Mouse (Mus musculus): ENCODE results near the gene Gnai2. TPM values are rescaled to one million over a fixed set of nuclear protein-coding genes. Genes with fewer than 3 reads are reported as not detected.

Gene Gnai2
- polyA plus RNA-seq, 1 experiment from 2014 or later: 443 TPM

DNA sequence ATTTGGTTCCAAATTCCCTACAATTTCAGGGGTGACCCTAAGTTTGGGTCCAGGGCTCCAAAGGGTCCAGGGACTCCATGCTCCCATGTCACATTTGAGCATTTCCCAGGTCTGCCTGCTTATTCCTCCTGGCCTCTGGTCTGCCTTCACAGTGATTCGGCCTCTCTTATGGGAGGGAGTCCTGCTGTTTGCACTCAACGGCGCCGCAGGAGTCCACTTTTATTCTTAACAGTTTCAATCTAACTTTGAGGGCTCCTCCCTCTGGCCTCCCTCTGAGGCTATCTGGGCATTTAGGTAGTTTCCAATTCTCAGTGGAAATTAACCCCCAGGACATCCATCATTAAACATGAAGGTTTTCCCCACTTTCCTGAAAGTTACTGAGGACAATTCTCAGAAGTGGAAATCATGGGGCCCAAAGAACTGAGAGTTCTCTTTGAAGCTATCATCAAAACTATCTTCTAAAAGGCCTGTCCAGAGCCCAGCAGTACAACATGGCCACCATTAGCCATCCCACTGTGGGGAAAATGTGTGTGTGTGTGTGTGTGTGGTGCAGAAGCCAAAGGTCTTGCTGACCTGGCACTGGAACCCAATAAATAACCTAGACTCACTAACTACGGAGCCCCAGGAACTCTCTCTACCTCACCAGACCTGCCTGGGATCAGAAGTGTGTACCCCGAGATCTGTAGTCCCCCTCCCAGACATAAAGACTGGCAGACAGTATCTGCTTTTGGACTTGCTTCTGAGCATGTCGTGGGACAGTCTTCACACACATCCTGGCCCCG, 40.7 kb downstream of the Gnai2 start:
- peaks cover 54% of the 10 kb centered on the region for H3K36me3 ChIP-seq
- no peaks in the 10 kb centered on the region for H3K4me1 ChIP-seq
- WGBS: 80% methylated on average over 8 of the region's 8 CpGs
- H3K27ac ChIP-seq: no peak overlapping the region
- H3K9ac ChIP-seq: no peak overlapping the region
- no peak overlapping the region for H3K4me2 ChIP-seq (replicated peaks)
- no peak overlapping the region for H3K4me3 ChIP-seq
- H3K27me3 ChIP-seq: no peaks in the 10 kb centered on the region
- no peak for ATAC-seq (ENCODE audit: insufficient number of reproducible peaks, insufficient read depth, low FRiP score, low TSS enrichment)
- no peaks in the 10 kb centered on the region for H3K9me3 ChIP-seq

- H3K4me3 ChIP-seq: no peak overlapping the region
- peaks cover 56% of the 10 kb centered on the region for H3K36me3 ChIP-seq
- no peak for ATAC-seq (ENCODE audit: insufficient number of reproducible peaks, insufficient read depth, low FRiP score, low TSS enrichment)
- no peaks in the 10 kb centered on the region for H3K27me3 ChIP-seq
- H3K27ac ChIP-seq: no peak overlapping the region
- no peak overlapping the region for H3K9ac ChIP-seq
- no peaks in the 10 kb centered on the region for H3K9me3 ChIP-seq
- H3K4me2 ChIP-seq (replicated peaks): no peak overlapping the region
- peaks cover 7% of the 10 kb centered on the region for H3K4me1 ChIP-seq
- WGBS: 83% methylated on average over 11 of the region's 11 CpGs
These were observed 41.8 kb downstream of the Gnai2 start for GRCm38 (mm10) chr9:107593101-107593976.

GRCm38 (mm10) chr9:107590773-107591060, 44.5 kb downstream of the Gnai2 start:
- peaks cover 12% of the 10 kb centered on the region for H3K4me1 ChIP-seq
- H3K9ac ChIP-seq: no peak overlapping the region
- H3K4me3 ChIP-seq: no peak overlapping the region
- H3K9me3 ChIP-seq: no peaks in the 10 kb centered on the region
- WGBS: 94% methylated on average over 6 of the region's 6 CpGs
- H3K27me3 ChIP-seq: no peaks in the 10 kb centered on the region
- H3K4me2 ChIP-seq (replicated peaks): no peak overlapping the region
- no peak overlapping the region for H3K27ac ChIP-seq
- ATAC-seq (ENCODE audit: insufficient number of reproducible peaks, insufficient read depth, low FRiP score, low TSS enrichment): no peak
- peaks cover 56% of the 10 kb centered on the region for H3K36me3 ChIP-seq

DNA sequence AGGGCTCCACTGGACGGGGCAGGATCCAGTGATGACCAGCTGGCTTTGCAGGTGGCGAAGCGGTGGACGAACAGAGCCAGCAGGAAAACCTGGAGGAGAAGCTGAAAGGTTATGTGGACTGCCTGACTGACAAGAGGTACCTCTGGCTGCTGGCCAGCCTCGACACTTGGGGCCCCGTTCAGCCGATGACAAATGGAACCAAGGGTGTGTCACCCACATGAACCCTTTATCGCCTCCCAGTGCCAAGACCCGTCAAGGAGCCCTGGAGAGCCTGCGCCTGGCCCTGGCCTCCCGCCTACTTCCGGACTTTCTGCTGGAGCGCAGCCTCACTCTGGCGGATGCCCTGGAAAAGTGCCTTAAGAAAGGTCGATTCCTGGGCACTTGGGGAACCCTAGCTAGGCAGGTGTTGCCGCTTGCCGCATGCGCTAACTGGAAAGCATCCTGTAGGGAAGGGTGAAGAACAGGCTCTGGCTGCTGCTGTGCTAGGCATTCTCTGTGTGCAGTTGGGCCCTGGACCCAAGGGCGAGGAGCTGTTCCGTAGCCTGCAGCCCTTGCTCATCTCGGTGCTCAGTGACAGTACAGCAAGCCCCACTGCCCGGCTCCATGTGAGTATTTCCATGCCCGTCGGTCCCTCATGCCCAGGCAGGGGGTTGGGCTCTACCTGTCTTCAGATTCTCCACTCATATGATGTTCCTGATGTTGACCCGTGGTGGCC, 45.0 kb downstream of the Gnai2 start:
- peaks cover 12% of the 10 kb centered on the region for H3K4me1 ChIP-seq
- H3K27me3 ChIP-seq: no peaks in the 10 kb centered on the region
- H3K9ac ChIP-seq: no peak overlapping the region
- H3K9me3 ChIP-seq: no peaks in the 10 kb centered on the region
- WGBS: 90% methylated on average over 25 of the region's 25 CpGs
- H3K36me3 ChIP-seq: peaks cover 56% of the 10 kb centered on the region
- no peak overlapping the region for H3K27ac ChIP-seq
- no peak for ATAC-seq (ENCODE audit: insufficient number of reproducible peaks, insufficient read depth, low FRiP score, low TSS enrichment)
- H3K4me3 ChIP-seq: no peak overlapping the region
- H3K4me2 ChIP-seq (replicated peaks): no peak overlapping the region

- Histone ChIP-seq H3K36me3 (peaks cover 45% of the 10 kb centered on the region), H3K9ac (peak overlapping the region; percentile 57), H3K27ac (peak overlapping the region; percentile 46; the same call in 1 of the 2 replicates), H3K4me2 (replicated peaks) (peak overlapping the region; percentile 73), H3K4me1 (peaks cover 12% of the 10 kb centered on the region), H3K27me3 (no peaks in the 10 kb centered on the region), H3K4me3 (peak overlapping the region; percentile 85), H3K9me3 (no peaks in the 10 kb centered on the region)
- WGBS: 5% methylated on average over 33 of the region's 33 CpGs
- no peak for ATAC-seq (ENCODE audit: insufficient number of reproducible peaks, insufficient read depth, low FRiP score, low TSS enrichment)
These were observed 47.1 kb downstream of the Gnai2 start for GRCm38 (mm10) chr9:107587833-107588639.

DNA sequence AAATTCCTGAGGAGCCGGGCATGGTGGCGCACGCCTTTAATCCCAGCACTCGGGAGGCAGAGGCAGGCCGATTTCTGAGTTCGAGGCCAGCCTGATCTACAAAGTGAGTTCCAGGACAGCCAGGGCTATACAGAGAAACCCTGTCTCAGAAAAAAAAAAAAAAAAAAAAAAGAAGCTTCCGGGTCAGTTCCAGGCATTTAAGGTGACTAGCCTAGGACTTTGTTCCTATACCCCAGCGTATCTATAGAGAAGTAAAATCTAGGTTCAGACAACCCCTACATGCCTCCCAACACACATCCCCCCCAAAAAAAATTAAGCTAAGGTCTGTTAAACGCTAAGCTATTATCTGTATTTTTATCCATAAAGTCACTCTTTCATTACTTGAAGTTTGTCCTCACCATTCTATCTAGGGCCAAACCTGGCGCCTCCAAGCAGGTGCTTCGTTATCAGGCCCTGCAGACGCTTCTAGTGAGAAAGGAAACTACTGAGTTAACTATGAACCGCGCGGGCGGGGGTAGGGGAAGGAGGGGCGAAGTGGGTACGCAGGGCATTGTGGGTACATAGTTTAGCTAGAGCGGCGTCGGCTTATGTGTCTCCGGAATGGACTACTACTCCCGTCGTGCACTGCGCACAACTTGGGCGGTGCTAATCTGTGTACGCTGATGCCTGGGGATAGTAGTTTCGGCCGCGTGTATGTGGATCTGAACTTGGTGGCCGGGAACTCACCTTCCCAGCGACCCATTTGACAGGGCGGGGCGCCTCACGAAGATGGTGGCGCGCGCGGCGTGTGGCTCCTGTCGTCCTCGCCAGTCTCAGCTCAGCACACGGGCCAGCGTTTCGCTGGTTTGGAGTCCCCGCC, 48.0 kb downstream of the Gnai2 start, which contains the start of gene Ifrd2:
Gene Ifrd2 (plus strand): TSS at position 669 of the 859 bp plus-strand sequence.
- peaks cover 43% of the 10 kb centered on the region for H3K36me3 ChIP-seq
- no peaks in the 10 kb centered on the region for H3K27me3 ChIP-seq
- peak; percentile 96 for ATAC-seq (ENCODE audit: insufficient number of reproducible peaks, insufficient read depth, low FRiP score, low TSS enrichment)
- peak within 1 kb of the TSS; percentile 85 for H3K4me3 ChIP-seq
- WGBS: 14% methylated on average over 46 of the region's 46 CpGs
- peaks cover 14% of the 10 kb centered on the region for H3K4me1 ChIP-seq
- no peaks in the 10 kb centered on the region for H3K9me3 ChIP-seq
- H3K4me2 ChIP-seq (replicated peaks): peak within 1 kb of the TSS; percentile 73
- H3K9ac ChIP-seq: peak within 1 kb of the TSS; percentile 57
- H3K27ac ChIP-seq: peak within 1 kb of the TSS; percentile 46; the same call in 1 of the 2 replicates

- H3K27ac ChIP-seq: no peak overlapping the region
- H3K9ac ChIP-seq: no peak overlapping the region
- H3K4me1 ChIP-seq: peaks cover 19% of the 10 kb centered on the region
- H3K36me3 ChIP-seq: peaks cover 36% of the 10 kb centered on the region
- no peaks in the 10 kb centered on the region for H3K9me3 ChIP-seq
- 88% methylated on average over 5 of the region's 5 CpGs for WGBS
- no peak overlapping the region for H3K4me3 ChIP-seq
- no peaks in the 10 kb centered on the region for H3K27me3 ChIP-seq
- H3K4me2 ChIP-seq (replicated peaks): no peak overlapping the region
- ATAC-seq (ENCODE audit: insufficient number of reproducible peaks, insufficient read depth, low FRiP score, low TSS enrichment): no peak
These were observed 48.7 kb downstream of the Gnai2 start for GRCm38 (mm10) chr9:107586504-107586903.

GRCm38 (mm10) chr9:107583174-107583573, 52.0 kb downstream of the Gnai2 start:
- WGBS: 91% methylated on average over 14 of the region's 14 CpGs
- Histone ChIP-seq H3K27ac (no peak overlapping the region), H3K27me3 (no peaks in the 10 kb centered on the region), H3K9me3 (no peaks in the 10 kb centered on the region), H3K36me3 (peaks cover 13% of the 10 kb centered on the region), H3K4me1 (peaks cover 25% of the 10 kb centered on the region), H3K4me3 (no peak overlapping the region), H3K4me2 (replicated peaks) (no peak overlapping the region), H3K9ac (no peak overlapping the region)
- no peak for ATAC-seq (ENCODE audit: insufficient number of reproducible peaks, insufficient read depth, low FRiP score, low TSS enrichment)

DNA sequence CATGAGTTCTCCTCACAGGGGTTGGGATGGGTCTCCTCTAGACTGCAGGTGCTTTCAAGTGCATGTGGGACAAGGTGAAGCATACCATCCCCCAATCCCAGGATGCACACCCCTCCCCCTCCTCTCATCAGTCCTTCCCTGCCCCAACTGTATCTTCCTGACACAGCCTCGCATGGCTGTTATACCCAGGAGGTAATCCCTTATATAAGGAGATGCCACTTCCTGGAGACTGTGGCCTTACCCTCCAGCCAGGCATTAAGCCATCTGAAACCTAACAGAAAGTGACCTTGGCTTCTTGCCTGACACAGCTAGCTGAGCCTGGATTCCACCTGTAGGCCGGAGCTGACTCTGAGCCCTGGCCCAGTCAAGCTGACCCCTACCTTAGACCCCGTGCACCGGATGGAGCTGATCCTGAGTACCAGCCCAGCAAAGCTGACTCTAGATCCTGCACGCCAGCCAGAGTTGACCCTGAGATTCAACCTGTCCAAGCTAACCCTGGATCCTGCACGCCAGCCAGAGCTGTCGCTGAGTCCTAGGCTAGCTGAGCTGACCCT, 52.6 kb downstream of the Gnai2 start:
- Histone ChIP-seq H3K9me3 (no peaks in the 10 kb centered on the region), H3K9ac (no peak overlapping the region), H3K4me2 (replicated peaks) (no peak overlapping the region), H3K4me3 (no peak overlapping the region), H3K27me3 (no peaks in the 10 kb centered on the region), H3K4me1 (peaks cover 26% of the 10 kb centered on the region), H3K36me3 (peaks cover 13% of the 10 kb centered on the region), H3K27ac (no peak overlapping the region)
- no peak for ATAC-seq (ENCODE audit: insufficient number of reproducible peaks, insufficient read depth, low FRiP score, low TSS enrichment)
- WGBS: 90% methylated on average over 7 of the region's 7 CpGs

- Histone ChIP-seq H3K27ac (peak overlapping the region; percentile 90), H3K4me3 (peak overlapping the region; percentile 58), H3K4me1 (peaks cover 34% of the 10 kb centered on the region), H3K9ac (peak overlapping the region; percentile 63), H3K36me3 (peaks cover 13% of the 10 kb centered on the region), H3K4me2 (replicated peaks) (peak overlapping the region; percentile 84), H3K27me3 (no peaks in the 10 kb centered on the region), H3K9me3 (no peaks in the 10 kb centered on the region)
- 71% methylated on average over 4 of the region's 4 CpGs for WGBS
- ATAC-seq (ENCODE audit: insufficient number of reproducible peaks, insufficient read depth, low FRiP score, low TSS enrichment): no peak
These were observed 53.6 kb downstream of the Gnai2 start for GRCm38 (mm10) chr9:107581584-107581983.

Measured in embryonic facial prominence, embryonic 12.5 days (tissue).